Mouse (Mus musculus) MEL (cell line): ENCODE measurements around the gene Dph1.

Experiments
- ETS1 ChIP-seq: IDR thresholded peaks from 2 replicates; pipeline ENCODE4 v1.6.1; 2012; ENCODE audit warnings: low read depth, mild to moderate bottlenecking, inconsistent platforms, low read length, improper control_type of control experiment, moderate library complexity
- GATA1 ChIP-seq: IDR thresholded peaks from 2 replicates; pipeline ENCODE4 v1.6.1; 2011; ENCODE audit warnings: low read depth, low read length, improper control_type of control experiment
- SIN3A ChIP-seq: IDR thresholded peaks from 2 replicates; pipeline ENCODE4 v1.6.1; 2012; ENCODE audit warnings: low read length, improper control_type of control experiment, inconsistent platforms

DNA sequence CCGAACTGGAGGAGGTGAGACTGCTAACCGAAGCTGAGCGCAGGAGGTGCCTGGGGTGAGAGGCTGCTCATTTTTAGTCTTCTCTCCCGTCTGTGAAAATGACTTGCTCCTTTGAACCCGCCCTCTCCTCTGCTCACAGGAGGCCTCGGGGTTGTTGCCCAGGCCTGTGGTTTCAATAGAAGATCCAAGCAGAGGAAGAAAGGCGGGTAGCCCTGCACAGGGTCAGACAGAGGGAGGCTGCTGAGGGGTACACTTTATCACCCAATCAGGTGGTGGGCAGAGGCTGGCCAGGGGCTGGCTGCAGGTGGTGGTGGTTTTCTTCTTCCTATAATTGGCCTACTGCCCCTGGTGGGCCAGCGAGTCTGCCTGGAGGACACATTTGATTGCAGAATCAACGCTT lies 13.4 kb upstream of the Dph1 start:
- TF ChIP-seq ETS1: no peak
- TF ChIP-seq GATA1: no peak
- TF ChIP-seq SIN3A: no peak
